Mouse (Mus musculus) heart, postnatal 25 days (tissue): ENCODE measurements around the gene Cyp51. TPM values are rescaled to one million over a fixed set of nuclear protein-coding genes. Genes with fewer than 3 reads are reported as not detected.

Source experiments
- DNase-seq: peaks from one replicate; pipeline ENCODE4 v3.0.0; 2022; ENCODE audit warnings: low spot score
- intact Hi-C: fragments of 180-260 bp; cut with DNase I; formaldehyde crosslinking; loops from one replicate; pipeline ENCODE4 v1.15.1; 2025
- total RNA-seq, 2 experiments: library from RNA; stranded (reverse); gene quantifications; 2 replicates each; pipeline ENCODE4 v1.2.3; 2021

Gene Cyp51
- total RNA-seq, 2 experiments from 2014 or later: 4.5 to 7.4 TPM

DNA sequence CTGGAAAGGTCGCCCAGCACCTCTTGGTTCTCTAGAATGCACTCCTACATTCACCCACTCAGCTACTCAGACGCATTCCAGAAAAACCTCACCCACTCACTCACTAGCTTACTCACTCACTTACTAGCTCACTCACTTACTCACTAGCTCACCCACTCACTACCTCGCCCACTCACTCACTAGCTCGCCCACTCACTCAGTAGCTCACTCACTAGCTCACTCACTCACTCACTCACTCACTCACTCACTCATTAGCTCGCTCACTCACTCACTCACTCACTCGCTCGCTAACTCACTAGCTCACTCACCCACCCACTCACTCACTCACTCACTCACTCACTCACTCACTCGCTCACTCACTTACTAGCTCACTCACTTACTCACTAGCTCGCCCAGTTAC, 67.9 kb downstream of the Cyp51 start:
- intact Hi-C loops: no loop called here
- no peak for DNase-seq

DNA sequence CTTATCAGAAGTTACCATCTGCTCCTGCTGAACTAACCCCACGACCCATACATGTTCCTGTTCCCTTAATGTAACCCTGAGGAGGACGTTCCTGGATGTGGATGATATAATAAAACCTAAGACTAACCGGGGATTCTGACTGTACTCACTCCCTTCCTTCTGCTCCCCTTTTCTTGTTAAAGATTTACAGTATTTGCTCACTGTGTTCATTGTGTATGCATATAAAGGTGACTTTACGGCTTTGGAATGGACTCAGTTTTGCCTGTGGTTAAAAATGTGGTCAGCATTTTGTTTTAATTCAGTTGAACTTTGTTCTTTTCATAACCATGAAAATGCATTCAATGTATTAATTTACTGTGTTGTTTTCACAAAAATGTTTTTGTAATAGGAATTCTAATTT, 72.7 kb downstream of the Cyp51 start:
- intact Hi-C loops: no loop called here
- DNase-seq: no peak

Other genes with a start within 250 kb of the Cyp51 start
- 1 to 10 TPM; 3.3 to 3.8 TPM for gene Mterf1a, start 210.8 kb downstream of the Cyp51 start, total RNA-seq
- 10 to 100 TPM; 41.4 to 43.0 TPM for gene Akap9, start 176.7 kb downstream of the Cyp51 start, total RNA-seq
- 1 to 10 TPM; 2.0 TPM for gene Mterf1b, start 87.6 kb upstream of the Cyp51 start, total RNA-seq